21 mouse cellular contexts compared by ENCODE assay signal in the genomic region with DNA sequence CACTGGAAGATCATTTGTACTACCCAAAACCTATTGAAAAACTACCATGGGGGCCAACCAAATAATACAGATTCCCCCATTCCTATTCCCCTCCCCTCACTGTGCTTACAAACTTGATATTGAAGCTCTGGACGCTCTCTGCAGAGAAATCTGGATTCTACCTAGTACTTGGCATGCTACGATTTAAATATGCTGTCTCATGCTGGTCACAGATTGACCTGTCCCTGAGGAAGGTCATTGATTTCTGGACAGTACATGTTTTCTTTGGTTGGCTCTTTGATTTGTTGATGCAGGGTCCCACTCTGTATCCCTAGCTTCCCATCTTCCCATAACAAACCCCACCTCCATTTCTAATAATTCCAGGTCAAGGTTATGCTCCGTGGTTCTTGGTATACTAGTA.
DNase-seq lines count a peak whose midpoint lies in the region; ATAC-seq and TF ChIP-seq lines count a peak whose summit lies in the region.
"Had no signal": no experiment of that assay in that cellular context is flagged by ENCODE, and none has a peak within 500 bp of the region (broad histone marks: within the 10 kb centered on the region; RNA-seq: fewer than 3 reads in every experiment).

No protein-coding gene starts in this region.

- H3K79me2 ChIP-seq in liver, adult 2 months (ENCODE audit: control insufficient read depth, insufficient read depth, low read length): peaks cover 15% of the 10 kb centered on the region; the same call in 1 of the 2 replicates
- H3K79me2 ChIP-seq in CH12.LX (replicated peaks; ENCODE audit: control insufficient read depth, extremely low read depth, insufficient read depth, poor library complexity, severe bottlenecking): peaks cover 25% of the 10 kb centered on the region

- whole genome bisulfite sequencing in liver, adult 2 months: 22% methylated on average over 3 of the region's 3 CpGs
- WGBS in liver, embryonic 11.5 days: 82% methylated on average over 3 of the region's 3 CpGs

- TF ChIP-seq CTCF in liver, adult 2 months (IDR thresholded peaks at IDR 0.05; ENCODE audit: low read depth, low read length): no peak
- no peak for TF ChIP-seq CTCF in CH12.LX (conservative IDR thresholded peaks at IDR 0.05 in 1 of 2, IDR thresholded peaks at IDR 0.05 in 1 of 2; ENCODE audit: low read depth in 2 of 2, low read length in 2 of 2)

- H3K4me1 ChIP-seq in liver, adult 2 months (ENCODE audit: control insufficient read depth, insufficient read depth, low read length): peaks cover 37% of the 10 kb centered on the region
- no peaks in the 10 kb centered on the region for H3K4me1 ChIP-seq in liver, embryonic 11.5 days (replicated peaks; ENCODE audit: control insufficient read depth, insufficient read depth, low read length)
- H3K4me1 ChIP-seq in CH12.LX (ENCODE audit: control insufficient read depth in 1 of 2, insufficient read depth in 2 of 2): peaks cover 13 to 74% of the 10 kb centered on the region in 2 experiments
- H3K4me1 ChIP-seq in brown adipose tissue, adult 24 weeks (ENCODE audit: control insufficient read depth, insufficient read depth, insufficient read length, low read length): peaks cover 10% of the 10 kb centered on the region
- H3K4me1 ChIP-seq: embryonic facial prominence, embryonic 12.5 days; forebrain, embryonic 13.5 days; forebrain, embryonic 15.5 days had no signal

- no peak for TF ChIP-seq EP300 in CH12.LX (IDR thresholded peaks at IDR 0.05; ENCODE audit: low read length)

- H3K27ac ChIP-seq in liver, adult 2 months (replicated peaks; ENCODE audit: insufficient read depth, low read depth, low read length): peak overlapping the region; percentile 88
- H3K27ac ChIP-seq in liver, embryonic 11.5 days (ENCODE audit: low read depth, low read length): no peak overlapping the region
- H3K27ac ChIP-seq in CH12.LX (ENCODE audit: insufficient read depth, low read depth): peak overlapping the region; percentile 84; the same call in 1 of the 2 replicates
- H3K27ac ChIP-seq in brown adipose tissue, adult 24 weeks (replicated peaks; ENCODE audit: low read depth, low read length): peak overlapping the region; percentile 15; the same call in 1 of the 2 replicates
- H3K27ac ChIP-seq: embryonic facial prominence, embryonic 10.5 days; embryonic facial prominence, embryonic 12.5 days; forebrain, embryonic 13.5 days; forebrain, embryonic 15.5 days had no signal

- H3K9me3 ChIP-seq in liver, embryonic 11.5 days (ENCODE audit: control insufficient read depth, low read length): no peaks in the 10 kb centered on the region
- no peaks in the 10 kb centered on the region for H3K9me3 ChIP-seq in CH12.LX (replicated peaks; ENCODE audit: low read length)
- H3K9me3 ChIP-seq: embryonic facial prominence, embryonic 10.5 days; embryonic facial prominence, embryonic 12.5 days; forebrain, embryonic 13.5 days; forebrain, embryonic 15.5 days; G1E had no signal

- no peak overlapping the region; the same call in 1 of the 2 replicates for H3K9ac ChIP-seq in liver, adult 2 months (ENCODE audit: low read depth, low read length)
- H3K9ac ChIP-seq in liver, embryonic 11.5 days (ENCODE audit: low read depth, low read length): no peak overlapping the region
- peak overlapping the region; percentile 53; the same call in 1 of the 2 replicates for H3K9ac ChIP-seq in CH12.LX (ENCODE audit: insufficient read depth, low read depth)
- H3K9ac ChIP-seq: embryonic facial prominence, embryonic 12.5 days; forebrain, embryonic 13.5 days; forebrain, embryonic 15.5 days; forebrain, postnatal 0 days had no signal

- in situ Hi-C loops in CH12.LX (cut with MboI; ENCODE audit: low pct_ligation_motif_present, low pct_unique_long_range_greater_than_20kb, low sequenced_read_pairs): loop anchor here (5.0 kb wide), 1 partner anchor 163 kb away; no protein-coding TSS in a partner anchor

- no peak overlapping the region for H3K4me3 ChIP-seq in liver, adult 2 months (ENCODE audit: insufficient read depth, low read depth, low read length)
- H3K4me3 ChIP-seq in liver, embryonic 11.5 days (ENCODE audit: low read depth, low read length): no peak overlapping the region
- H3K4me3 ChIP-seq in CH12.LX (replicated peaks in 1 of 3; ENCODE audit: low read depth in 2 of 3, low read length in 2 of 3, poor library complexity in 1 of 3): no peak overlapping the region
- no peak overlapping the region for H3K4me3 ChIP-seq in brown adipose tissue, adult 24 weeks (ENCODE audit: insufficient read depth, low read depth, low read length)
- H3K4me3 ChIP-seq: embryonic facial prominence, embryonic 10.5 days; embryonic facial prominence, embryonic 12.5 days; forebrain, embryonic 13.5 days; forebrain, embryonic 15.5 days had no signal

- TF ChIP-seq POLR2A in liver, adult 2 months (IDR thresholded peaks at IDR 0.05; ENCODE audit: extremely low read depth, insufficient read depth, low read length): no peak
- no peak for TF ChIP-seq POLR2A in CH12.LX (IDR thresholded peaks at IDR 0.05; ENCODE audit: low read depth, low read length)

- dilution Hi-C loops in CH12.LX (cut with MboI; ENCODE audit: extremely low pct_ligation_motif_present, extremely low pct_unique_long_range_greater_than_20kb, low sequenced_read_pairs): no loop called here

- no peaks in the 10 kb centered on the region for H3K36me3 ChIP-seq in liver, adult 2 months (ENCODE audit: control insufficient read depth, insufficient read depth, low read length)
- H3K36me3 ChIP-seq in liver, embryonic 11.5 days (ENCODE audit: control insufficient read depth, insufficient read depth, low read length): no peaks in the 10 kb centered on the region
- H3K36me3 ChIP-seq in CH12.LX (replicated peaks in 1 of 2; ENCODE audit: control insufficient read depth in 1 of 2, insufficient read depth in 1 of 2, low read length in 1 of 2): no peaks in the 10 kb centered on the region
- H3K36me3 ChIP-seq: embryonic facial prominence, embryonic 10.5 days; embryonic facial prominence, embryonic 12.5 days; forebrain, embryonic 15.5 days; G1E had no signal

- no peak for TF ChIP-seq RAD21 in CH12.LX (IDR thresholded peaks at IDR 0.05; ENCODE audit: low read depth, low read length)

- ATAC-seq in liver, embryonic 11.5 days (replicated peaks; ENCODE audit: low FRiP score): no peak
- ATAC-seq in inflammation-experienced regulatory T-cells, adult 6 months: no peak
- ATAC-seq: activated CD4-positive, CD25-positive, alpha-beta regulatory T cell, adult 4 months; forebrain, embryonic 13.5 days; forebrain, embryonic 15.5 days; forebrain, postnatal 0 days; Patski had no signal

- peak; percentile 94 for DNase-seq in liver, adult 2 months (ENCODE audit: extremely low read depth, low read depth, low spot score)
- no peak for DNase-seq in liver, embryonic 11.5 days (ENCODE audit: low spot score)
- no peak for DNase-seq in CH12.LX (ENCODE audit: extremely low read depth)
- DNase-seq: adrenal gland, adult 8-10 months; adrenal gland, postnatal 14 days; adrenal gland, postnatal 36 days; cerebellum, adult 11 months; cerebellum, adult 18-20 months; cerebellum, adult 8-10 months; cerebellum, postnatal 10 days; cerebellum, postnatal 25 days; forebrain, postnatal 0 days had no signal

- no peaks in the 10 kb centered on the region for H3K27me3 ChIP-seq in liver, adult 2 months (ENCODE audit: control insufficient read depth, insufficient read depth, low read length)
- H3K27me3 ChIP-seq in liver, embryonic 11.5 days (replicated peaks; ENCODE audit: control insufficient read depth, insufficient read depth, low read length): no peaks in the 10 kb centered on the region
- H3K27me3 ChIP-seq in CH12.LX (replicated peaks): no peaks in the 10 kb centered on the region
- H3K27me3 ChIP-seq: embryonic facial prominence, embryonic 12.5 days; forebrain, embryonic 13.5 days; forebrain, embryonic 15.5 days; Patski had no signal

- no peak overlapping the region for H3K4me2 ChIP-seq in liver, embryonic 11.5 days
- H3K4me2 ChIP-seq in CH12.LX (ENCODE audit: insufficient read depth, low read depth, poor library complexity, severe bottlenecking): peak overlapping the region; percentile 52
- H3K4me2 ChIP-seq: embryonic facial prominence, embryonic 12.5 days; forebrain, embryonic 13.5 days; forebrain, embryonic 15.5 days had no signal

TF ChIP-seq in CH12.LX, 34 proteins besides CTCF, POLR2A, EP300 and RAD21:
- TF ChIP-seq MXI1 (IDR thresholded peaks at IDR 0.05; ENCODE audit: low read depth, low read length) (no peak), ZKSCAN1 (IDR thresholded peaks at IDR 0.05; ENCODE audit: borderline replicate concordance, low read depth, low read length) (no peak), SIN3A (IDR thresholded peaks at IDR 0.05; ENCODE audit: low read length) (no peak), ZNF384 (IDR thresholded peaks at IDR 0.05; ENCODE audit: low read depth, low read length) (no peak; the same call in 1 of the 2 replicates), CHD1 (IDR thresholded peaks at IDR 0.05; ENCODE audit: low read depth, low read length) (no peak), NELFE (IDR thresholded peaks at IDR 0.05; ENCODE audit: low read depth, low read length) (no peak)
